Mouse (Mus musculus) liver, adult 2 months (tissue): ENCODE results near the gene Pla2g2c.

Experiments
- CTCF ChIP-seq: fragments of 200-500 bp; IDR thresholded peaks from 2 replicates; pipeline ENCODE4 v1.5.1; 2011; ENCODE audit warnings: low read depth, low read length, control low read depth
- POLR2A ChIP-seq: fragments of 200-500 bp; IDR thresholded peaks from 2 replicates; pipeline ENCODE4 v1.6.1; 2011; ENCODE audit warnings: low read length, control low read depth; ENCODE audit not compliant: insufficient read depth; ENCODE audit errors: extremely low read depth

DNA sequence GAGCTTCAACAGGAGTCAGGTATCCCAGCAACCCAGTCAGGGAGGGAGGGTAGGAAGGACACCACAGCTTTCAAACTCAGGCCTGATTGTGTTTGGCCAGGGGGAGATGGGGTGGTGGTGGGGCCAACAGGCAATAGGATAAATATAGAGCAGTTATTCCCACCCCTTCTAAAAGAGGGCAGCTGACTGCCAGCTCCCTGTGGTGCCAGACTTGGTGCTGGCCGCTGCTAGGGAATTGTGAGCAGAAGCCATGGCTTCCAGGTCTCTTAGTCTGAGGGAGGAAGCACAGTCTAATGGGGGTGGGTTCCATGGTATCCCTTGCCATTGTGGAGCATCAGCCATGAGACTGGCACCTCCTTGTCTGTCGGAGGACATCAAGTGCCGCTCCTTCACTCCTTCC is 29.0 kb downstream of the Pla2g2c start:
- no peak for TF ChIP-seq CTCF
- no peak for TF ChIP-seq POLR2A
